Mouse (Mus musculus) left cerebral cortex, adult 8-10 months (tissue): ENCODE measurements at regions not wholly inside any gene's neighbourhood (a gene's known extent, or its start where the extent isn't known, plus 50 kb on each side); places are given as distances from the start of the nearest gene placed in this dataset.
A peak's percentile ranks its signal among the peaks of the same experiment; 100 is the strongest.

Source experiments
- DNase-seq, 2 experiments: peaks; one replicate each; pipeline ENCODE4 v3.0.0; 2022; ENCODE audit warnings: low spot score in 2 of 2

- no peak for DNase-seq
Observed at GRCm38 (mm10) chr3:139780054-139780453, 574.6 kb downstream of the Stpg2 start.

GRCm38 (mm10) chr3:139783406-139783805 lies 577.9 kb downstream of the Stpg2 start:
- no peak for DNase-seq

- no peak for DNase-seq
Observed at GRCm38 (mm10) chr3:139786510-139786909, 581.0 kb downstream of the Stpg2 start.

GRCm38 (mm10) chr3:139788854-139789253 lies 583.4 kb downstream of the Stpg2 start:
- no peak for DNase-seq

DNA sequence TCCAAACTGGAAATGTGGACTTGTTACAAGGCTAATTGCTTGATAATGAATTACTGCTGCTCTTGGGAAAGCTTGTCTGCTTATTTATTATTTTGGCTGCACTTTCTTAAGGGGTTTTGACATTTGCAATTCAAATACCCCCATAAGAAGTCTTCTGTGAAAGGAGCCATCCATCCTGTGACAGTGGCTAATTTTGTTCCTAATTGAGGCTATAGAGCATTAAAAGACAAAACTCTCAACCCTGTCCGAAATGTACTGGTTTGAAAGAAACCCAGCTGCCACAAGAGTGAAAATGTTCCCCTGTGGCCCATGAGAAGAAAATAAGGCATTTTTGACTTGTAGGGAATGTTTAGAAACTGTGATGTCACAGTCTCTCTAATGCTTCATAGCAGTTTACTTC lies 591.2 kb downstream of the Stpg2 start:
- no peak for DNase-seq

DNA sequence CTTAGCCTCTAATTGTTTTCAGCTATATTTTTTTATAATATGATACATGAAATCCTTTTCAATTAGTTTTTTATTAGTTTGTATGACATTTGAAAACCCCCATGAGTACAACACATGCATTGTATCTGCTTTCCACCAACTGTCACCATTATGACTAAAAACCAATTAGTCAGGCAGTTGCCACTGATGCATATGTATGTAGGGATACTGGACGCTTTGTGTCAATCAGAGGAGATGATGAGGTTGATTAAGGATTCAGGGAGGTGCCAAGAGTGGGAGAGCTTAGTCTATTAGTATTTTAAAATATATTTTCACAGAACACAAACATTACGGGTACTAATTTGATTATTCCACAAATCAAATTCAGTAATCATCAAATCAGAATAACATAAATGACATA lies 593.6 kb downstream of the Stpg2 start:
- DNase-seq = no peak

DNA sequence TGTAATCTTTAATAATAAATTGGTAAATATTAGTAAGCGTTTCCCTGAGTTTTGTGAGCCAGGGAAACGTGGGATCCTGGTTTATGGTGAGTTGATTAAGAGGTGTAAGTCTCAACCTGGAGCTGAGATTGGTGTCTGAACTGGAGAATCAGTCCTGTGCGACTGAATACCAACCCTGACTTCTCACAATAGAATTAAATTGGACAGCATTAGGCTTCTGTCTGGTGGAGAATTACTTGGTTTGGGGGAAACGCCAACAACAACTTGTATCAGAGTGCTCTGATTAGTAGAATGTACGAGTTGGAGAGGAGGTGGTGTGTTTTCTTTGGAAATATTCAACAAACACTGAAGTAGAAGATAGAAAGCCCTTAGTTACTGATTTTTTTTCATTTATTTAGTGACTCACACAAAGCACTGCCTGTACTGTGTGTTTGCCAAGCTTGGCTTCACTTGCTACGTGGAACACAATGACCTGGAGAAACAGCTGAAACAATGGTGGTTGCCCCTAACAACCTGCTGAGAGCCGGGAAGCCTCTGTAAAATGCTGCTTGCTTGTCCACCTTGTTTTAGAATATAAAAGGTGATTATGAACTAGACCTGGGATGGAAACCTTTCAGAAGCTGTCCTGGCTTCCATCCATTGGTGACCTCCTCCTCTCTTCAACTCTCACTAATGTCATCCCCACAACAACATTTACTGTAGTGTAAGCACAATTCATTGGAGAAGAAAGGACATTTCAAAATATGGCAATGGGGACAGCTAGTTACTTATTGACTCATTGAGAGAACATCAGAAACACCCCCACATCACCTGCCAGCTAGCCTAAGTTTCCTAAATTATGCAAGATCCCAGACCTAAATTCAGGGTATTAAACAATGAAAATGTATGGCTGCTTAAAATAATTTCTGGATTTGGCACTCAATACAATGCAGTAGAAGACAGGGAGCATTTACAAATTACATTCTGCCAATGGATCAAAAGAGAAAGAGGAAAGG lies 597.5 kb downstream of the Stpg2 start:
- DNase-seq = peak in 1 of 2 experiments; percentile 14

DNA sequence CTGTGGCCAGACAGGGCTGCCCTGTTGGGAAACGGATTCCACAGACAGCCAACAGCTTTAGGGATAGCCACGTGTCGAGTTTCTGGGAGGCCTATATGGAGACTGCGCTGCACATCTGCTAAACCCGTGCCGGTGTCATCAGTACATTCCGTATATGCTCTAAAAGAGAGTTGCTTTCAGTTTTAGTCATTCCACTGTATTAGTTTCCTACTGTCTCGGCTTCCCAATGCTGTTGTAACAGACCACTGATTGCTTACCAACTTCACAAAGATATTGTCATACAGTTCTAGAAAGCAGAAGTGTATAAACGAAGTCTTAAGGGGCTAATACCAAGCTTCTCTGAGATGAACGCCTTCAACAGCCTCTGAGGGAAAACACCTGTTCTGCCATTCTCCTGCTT lies 622.5 kb downstream of the Stpg2 start:
- no peak for DNase-seq

GRCm38 (mm10) chr3:139828581-139828980 lies 623.1 kb downstream of the Stpg2 start:
- no peak for DNase-seq

DNA sequence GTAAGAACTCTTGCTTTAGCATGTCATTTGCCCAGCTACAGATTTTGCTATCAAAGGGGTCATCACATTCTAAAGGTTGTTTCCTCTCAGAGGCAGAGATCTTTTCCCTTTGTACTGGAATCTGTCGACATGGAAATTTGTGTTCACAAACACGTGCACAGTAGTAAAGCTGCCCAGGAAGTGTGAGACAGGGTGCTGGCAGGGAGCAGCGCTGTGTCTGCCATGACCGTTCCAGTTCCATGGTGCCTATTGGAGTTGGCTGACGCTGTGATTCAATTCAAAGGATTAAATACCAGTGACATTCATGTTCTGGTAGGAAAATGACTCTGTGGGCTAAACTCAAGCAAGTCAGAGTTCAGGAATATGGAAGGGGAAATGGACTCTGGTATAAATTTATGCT lies 627.1 kb downstream of the Stpg2 start:
- no peak for DNase-seq

DNA sequence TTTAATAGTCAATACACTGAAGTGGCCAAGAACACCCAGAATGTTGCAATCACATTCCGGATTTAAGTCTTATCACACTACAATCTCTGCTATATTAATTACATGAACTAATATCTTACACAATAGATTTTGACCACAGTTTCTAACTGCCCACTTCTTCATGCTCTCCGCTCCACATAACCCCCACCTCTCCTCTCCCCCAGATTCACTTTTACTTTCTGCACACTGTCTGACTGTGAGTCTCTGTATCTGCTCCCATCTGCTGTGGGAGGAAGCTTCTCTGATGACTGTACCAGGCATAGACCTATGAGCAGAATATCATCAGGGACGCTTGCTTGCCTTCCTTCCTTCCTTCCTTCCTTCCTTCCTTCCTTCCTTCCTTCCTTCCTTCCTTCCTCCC lies 636.5 kb downstream of the Stpg2 start:
- DNase-seq = no peak

- no peak for DNase-seq
Observed at GRCm38 (mm10) chr3:139842988-139843605, 637.6 kb downstream of the Stpg2 start.

DNA sequence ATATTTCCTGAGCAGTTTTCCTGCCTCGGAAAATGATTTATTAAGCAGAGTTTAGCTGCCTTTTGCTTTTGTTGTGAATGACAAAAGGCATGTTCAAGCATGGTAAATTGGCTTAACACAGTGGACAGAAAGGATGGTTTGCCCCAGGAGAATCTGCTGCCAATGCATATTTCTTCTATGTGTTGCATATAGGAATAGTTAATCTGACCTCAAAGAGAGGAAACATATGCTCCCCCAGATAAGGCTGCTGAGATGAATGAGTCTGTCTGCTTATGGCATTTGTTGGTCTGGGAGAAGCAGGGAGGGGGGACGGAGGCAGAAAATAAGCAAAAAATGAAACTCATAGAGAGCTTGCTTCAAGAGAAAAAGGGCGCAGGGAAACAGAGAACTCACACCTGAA lies 638.9 kb downstream of the Stpg2 start:
- no peak for DNase-seq

GRCm38 (mm10) chr3:139847826-139848225 lies 642.3 kb downstream of the Stpg2 start:
- DNase-seq = no peak

GRCm38 (mm10) chr3:139859966-139860635 lies 654.6 kb downstream of the Stpg2 start:
- DNase-seq = no peak

DNA sequence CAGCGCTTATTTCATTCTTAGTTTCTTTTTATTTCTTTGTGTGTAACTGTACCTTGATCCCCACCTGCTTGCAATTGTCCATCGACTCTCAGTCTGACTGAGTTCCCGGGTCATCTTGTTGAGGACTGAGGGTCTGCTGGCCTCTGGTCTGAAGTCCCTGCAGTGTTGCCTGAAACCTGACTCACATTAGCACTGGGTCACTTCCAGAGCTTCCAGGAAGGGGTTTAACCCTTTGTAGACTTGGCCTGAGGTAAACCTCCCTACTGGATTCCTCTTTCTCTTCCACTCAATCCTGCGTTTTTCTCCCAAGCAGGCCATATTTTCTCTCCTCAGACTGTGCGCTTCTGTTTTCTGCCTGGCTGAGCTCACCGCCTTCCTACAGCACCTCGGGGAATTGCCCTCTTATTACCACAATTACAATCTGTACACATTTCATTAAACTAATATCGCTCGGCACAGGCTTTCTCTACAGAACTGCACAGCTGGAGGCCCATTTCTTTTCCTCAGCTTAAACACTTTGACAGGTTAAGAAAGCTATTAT lies 655.4 kb downstream of the Stpg2 start:
- DNase-seq = no peak

DNA sequence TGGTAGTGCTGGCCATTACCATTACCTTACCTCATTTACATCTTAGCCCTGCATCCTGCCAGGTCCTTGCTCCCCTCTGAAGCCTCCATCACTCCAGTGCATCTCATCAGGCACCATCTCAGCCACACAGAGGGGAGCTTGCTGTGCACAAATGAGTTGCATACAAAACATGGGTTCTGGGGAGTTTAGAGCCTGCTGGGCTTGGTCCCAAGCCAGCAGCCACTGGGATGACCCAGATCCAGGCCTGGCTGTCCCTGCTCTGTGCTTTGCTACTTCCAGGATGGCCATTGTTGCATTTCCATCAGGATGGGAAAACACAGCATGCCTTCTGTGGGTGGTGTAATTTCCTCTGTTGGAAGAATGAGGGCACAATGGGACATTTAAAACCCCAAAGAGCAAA lies 660.8 kb downstream of the Stpg2 start:
- DNase-seq = no peak

GRCm38 (mm10) chr3:139867030-139867429 lies 661.5 kb downstream of the Stpg2 start:
- DNase-seq = no peak

DNA sequence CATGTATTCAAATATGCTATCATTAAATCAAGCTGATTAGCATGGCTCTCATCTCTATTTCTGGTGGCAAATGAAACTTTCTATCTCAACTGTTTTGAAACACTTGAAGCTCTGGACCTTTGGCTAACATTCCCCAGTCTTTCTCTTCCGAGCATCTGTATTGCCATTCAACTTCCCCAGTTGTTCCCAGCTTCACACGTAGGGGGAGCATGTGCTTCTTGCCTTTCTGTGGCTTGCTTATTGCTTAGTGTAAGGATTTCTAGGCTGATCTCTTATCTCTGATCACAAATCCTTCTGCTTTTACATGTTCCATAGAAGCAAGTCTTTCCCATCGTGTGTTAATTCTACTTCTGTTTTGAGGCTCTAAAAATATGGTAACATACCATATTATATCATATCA lies 662.0 kb downstream of the Stpg2 start:
- no peak for DNase-seq

GRCm38 (mm10) chr3:139869779-139870178 lies 664.3 kb downstream of the Stpg2 start:
- no peak for DNase-seq

DNA sequence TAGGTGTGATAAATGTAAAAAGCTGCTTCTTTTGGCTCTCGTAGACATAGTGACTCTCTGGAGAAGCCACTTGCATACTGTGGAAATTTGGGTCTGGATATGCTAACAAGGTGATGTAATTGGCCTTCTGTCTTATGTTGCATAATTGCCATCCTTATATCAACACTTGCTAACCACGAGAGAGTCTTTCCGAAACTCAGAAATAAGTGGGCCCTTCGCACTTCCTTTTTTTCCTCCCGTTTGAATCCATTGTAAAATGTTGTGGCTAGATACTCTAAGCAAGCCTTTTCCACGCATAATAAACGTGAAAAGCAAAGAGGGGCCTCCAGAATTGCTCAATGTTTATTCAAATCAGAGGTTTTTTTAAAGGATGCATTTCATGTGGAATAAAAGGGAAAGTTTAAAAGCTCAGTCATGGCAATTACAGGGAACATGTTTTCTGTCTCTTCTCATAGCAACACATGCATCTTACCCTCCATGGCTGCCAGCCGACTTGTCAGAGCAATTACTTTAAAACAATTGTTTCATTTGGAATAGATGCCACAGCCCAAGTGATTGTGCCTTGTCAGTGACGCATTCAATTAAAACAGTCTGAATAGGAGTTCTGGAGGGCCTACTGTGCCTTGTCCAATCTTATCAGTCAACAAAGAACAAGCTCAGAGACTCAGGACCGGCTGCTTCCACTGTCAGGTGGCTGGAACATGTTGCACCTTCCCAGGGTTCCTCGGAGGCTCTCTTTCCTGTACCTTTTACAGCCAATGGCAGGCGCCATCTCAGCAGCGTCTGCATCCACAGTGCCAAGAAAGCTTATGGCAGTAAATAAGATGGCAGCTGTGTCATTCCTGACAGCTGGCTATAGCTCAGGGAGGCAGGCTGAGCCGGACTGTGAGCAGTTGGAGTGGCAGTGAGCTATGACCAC lies 680.7 kb downstream of the Stpg2 start:
- no peak for DNase-seq
